Mouse (Mus musculus): ENCODE measurements at regions not wholly inside any gene's neighbourhood (a gene's known extent, or its start where the extent isn't known, plus 50 kb on each side); places are given as distances from the start of the nearest gene placed in this dataset.

GRCm38 (mm10) chr3:117450559-117450958 lies 89.9 kb upstream of the Plppr4 start:
- no peak for TF ChIP-seq CTCF (IDR thresholded peaks at IDR 0.05; ENCODE audit: borderline replicate concordance, insufficient read depth, low read length)
- TF ChIP-seq POLR2A (IDR thresholded peaks at IDR 0.05; ENCODE audit: low read depth, low read length): no peak
- Histone ChIP-seq H3K4me3 (ENCODE audit: insufficient read depth, low read length) (no peak overlapping the region), H3K27ac (ENCODE audit: insufficient read depth, low read length) (no peak overlapping the region), H3K4me1 (ENCODE audit: control insufficient read depth, insufficient read depth, low read length) (no peaks in the 10 kb centered on the region)

GRCm38 (mm10) chr3:117441887-117442286 lies 81.2 kb upstream of the Plppr4 start:
- Histone ChIP-seq H3K4me1 (ENCODE audit: control insufficient read depth, insufficient read depth, low read length) (no peaks in the 10 kb centered on the region), H3K4me3 (ENCODE audit: insufficient read depth, low read length) (no peak overlapping the region), H3K27ac (ENCODE audit: insufficient read depth, low read length) (no peak overlapping the region)
- TF ChIP-seq CTCF (IDR thresholded peaks at IDR 0.05; ENCODE audit: borderline replicate concordance, insufficient read depth, low read length): no peak
- TF ChIP-seq POLR2A (IDR thresholded peaks at IDR 0.05; ENCODE audit: low read depth, low read length): no peak

GRCm38 (mm10) chr3:117440294-117440693 lies 79.6 kb upstream of the Plppr4 start:
- TF ChIP-seq CTCF (IDR thresholded peaks at IDR 0.05; ENCODE audit: borderline replicate concordance, insufficient read depth, low read length): no peak
- no peak for TF ChIP-seq POLR2A (IDR thresholded peaks at IDR 0.05; ENCODE audit: low read depth, low read length)
- no peak overlapping the region for H3K4me3 ChIP-seq (ENCODE audit: insufficient read depth, low read length)
- H3K4me1 ChIP-seq (ENCODE audit: control insufficient read depth, insufficient read depth, low read length): no peaks in the 10 kb centered on the region
- no peak overlapping the region for H3K27ac ChIP-seq (ENCODE audit: insufficient read depth, low read length)

GRCm38 (mm10) chr3:117438473-117439114 lies 77.9 kb upstream of the Plppr4 start:
- Histone ChIP-seq H3K4me1 (ENCODE audit: control insufficient read depth, insufficient read depth, low read length) (no peaks in the 10 kb centered on the region), H3K27ac (ENCODE audit: insufficient read depth, low read length) (no peak overlapping the region), H3K4me3 (ENCODE audit: insufficient read depth, low read length) (no peak overlapping the region)
- TF ChIP-seq POLR2A (IDR thresholded peaks at IDR 0.05; ENCODE audit: low read depth, low read length) (no peak), CTCF (IDR thresholded peaks at IDR 0.05; ENCODE audit: borderline replicate concordance, insufficient read depth, low read length) (peak; percentile 85; the same call in 1 of the 2 replicates)

GRCm38 (mm10) chr3:117424526-117424925 lies 63.9 kb upstream of the Plppr4 start:
- H3K4me3 ChIP-seq (ENCODE audit: insufficient read depth, low read length): no peak overlapping the region
- no peak overlapping the region for H3K27ac ChIP-seq (ENCODE audit: insufficient read depth, low read length)
- H3K4me1 ChIP-seq (ENCODE audit: control insufficient read depth, insufficient read depth, low read length): no peaks in the 10 kb centered on the region
- TF ChIP-seq CTCF (IDR thresholded peaks at IDR 0.05; ENCODE audit: borderline replicate concordance, insufficient read depth, low read length): no peak
- no peak for TF ChIP-seq POLR2A (IDR thresholded peaks at IDR 0.05; ENCODE audit: low read depth, low read length)

GRCm38 (mm10) chr3:117412896-117413747 lies 52.4 kb upstream of the Plppr4 start:
- no peak for TF ChIP-seq POLR2A (IDR thresholded peaks at IDR 0.05; ENCODE audit: low read depth, low read length)
- TF ChIP-seq CTCF (IDR thresholded peaks at IDR 0.05; ENCODE audit: borderline replicate concordance, insufficient read depth, low read length): no peak
- Histone ChIP-seq H3K27ac (ENCODE audit: insufficient read depth, low read length) (no peak overlapping the region), H3K4me3 (ENCODE audit: insufficient read depth, low read length) (no peak overlapping the region), H3K4me1 (ENCODE audit: control insufficient read depth, insufficient read depth, low read length) (no peaks in the 10 kb centered on the region)

Data from embryonic fibroblast, embryonic 13.5 days (primary cell).